Mouse (Mus musculus): ENCODE data around the gene Fam216b. TPM values are rescaled to one million over a fixed set of nuclear protein-coding genes. Genes with fewer than 3 reads are reported as not detected.

The Fam216b gene
- total RNA-seq (2012; rRNA removed) (not detected in 2 replicates), polyA plus RNA-seq (2012; ENCODE audit: insufficient read depth in 1 of 2, insufficient read length in 2 of 2, low read depth in 1 of 2, low replicate concordance in 2 of 2, missing spikeins in 1 of 2) (not detected)

- Histone ChIP-seq H3K27me3 (ENCODE audit: control insufficient read depth in 1 of 2, insufficient read depth in 2 of 2, low read length in 2 of 2) (no peaks in the 10 kb centered on the region), H3K4me1 (ENCODE audit: control insufficient read depth in 1 of 2, insufficient read depth in 2 of 2, low read length in 2 of 2) (no peaks in the 10 kb centered on the region), H3K9me3 (replicated peaks; ENCODE audit: insufficient read depth, low read length) (no peaks in the 10 kb centered on the region), H3K4me3 (ENCODE audit: control insufficient read depth in 1 of 2, insufficient read depth in 1 of 2, low read depth in 2 of 2, low read length in 2 of 2) (no peak within 1 kb of the TSS), H3K9ac (ENCODE audit: control insufficient read depth, low read depth, low read length, poor library complexity, severe bottlenecking) (no peak within 1 kb of the TSS), H3K79me2 (ENCODE audit: control insufficient read depth, insufficient read depth, low read length, poor library complexity) (no peaks in the 10 kb centered on the region), H3K27ac (ENCODE audit: control insufficient read depth, low read depth, low read length) (no peak within 1 kb of the TSS), H3K36me3 (ENCODE audit: control insufficient read depth in 1 of 2, insufficient read depth in 2 of 2, low read length in 2 of 2) (no peaks in the 10 kb centered on the region)
- DNase-seq (ENCODE audit: low read depth, low spot score), result no peak
- no peak for TF ChIP-seq NELFE (IDR thresholded peaks at IDR 0.05; ENCODE audit: low read depth, low read length)
- no peak for TF ChIP-seq MYC (IDR thresholded peaks at IDR 0.05; ENCODE audit: low read depth, low read length)
- no peak for TF ChIP-seq POLR2AphosphoS2 (IDR thresholded peaks at IDR 0.05; ENCODE audit: low read length)
- no peak for TF ChIP-seq MXI1 (IDR thresholded peaks at IDR 0.05; ENCODE audit: low read depth, low read length)
- no peak for TF ChIP-seq ZNF384 (IDR thresholded peaks at IDR 0.05; ENCODE audit: low read depth, low read length)
- TF ChIP-seq TAL1 (IDR thresholded peaks at IDR 0.05; ENCODE audit: low read length), result no peak
- TF ChIP-seq RCOR1 (IDR thresholded peaks at IDR 0.05; ENCODE audit: low read depth, low read length), result no peak
- TF ChIP-seq TBP (IDR thresholded peaks at IDR 0.05; ENCODE audit: low read depth, low read length), result no peak
- no peak for TF ChIP-seq SMC3 (IDR thresholded peaks at IDR 0.05; ENCODE audit: low read depth, low read length)
These were observed at the start of gene Fam216b for GRCm38 (mm10) chr14:78088907-78089306. Gene Fam216b, minus strand, starts transcription at chr14:78089007.

DNA sequence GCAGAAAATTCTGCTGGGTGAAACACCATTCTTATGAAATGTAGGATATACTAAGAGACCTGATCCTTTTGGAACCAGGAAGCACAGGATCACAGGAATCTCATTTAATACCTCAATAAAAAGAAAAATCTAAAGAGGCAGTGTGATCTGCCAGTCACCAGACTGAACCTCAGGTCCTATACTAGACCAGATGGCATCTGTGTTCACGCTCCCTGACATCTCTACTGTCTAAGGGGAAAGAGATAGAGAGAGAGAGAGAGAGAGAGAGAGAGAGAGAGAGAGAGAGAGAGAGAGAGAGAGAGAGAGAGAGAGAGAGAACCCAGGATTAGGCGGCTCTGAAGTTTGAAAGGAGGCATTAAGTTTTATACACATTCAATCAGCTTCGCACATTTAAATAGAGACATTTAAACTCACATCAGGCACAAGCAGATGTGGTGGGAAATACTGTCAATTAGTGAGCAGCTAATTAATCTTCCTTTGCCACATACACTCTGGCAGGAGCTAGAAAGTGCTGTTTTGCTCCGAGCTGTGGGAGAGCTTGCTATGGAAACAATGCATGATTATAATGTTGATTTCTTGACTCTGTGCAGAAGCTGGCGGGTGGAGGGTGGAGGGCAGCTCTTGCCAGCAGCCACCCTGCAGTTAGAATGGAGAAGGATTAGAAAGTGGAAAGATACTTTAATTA, 43.7 kb upstream of the Fam216b start:
- Histone ChIP-seq H3K9me3 (replicated peaks; ENCODE audit: insufficient read depth, low read length) (no peaks in the 10 kb centered on the region), H3K4me1 (ENCODE audit: control insufficient read depth in 1 of 2, insufficient read depth in 2 of 2, low read length in 2 of 2) (no peaks in the 10 kb centered on the region), H3K36me3 (ENCODE audit: control insufficient read depth in 1 of 2, insufficient read depth in 2 of 2, low read length in 2 of 2) (no peaks in the 10 kb centered on the region), H3K4me3 (ENCODE audit: control insufficient read depth in 1 of 2, insufficient read depth in 1 of 2, low read depth in 2 of 2, low read length in 2 of 2) (no peak overlapping the region), H3K9ac (ENCODE audit: control insufficient read depth, low read depth, low read length, poor library complexity, severe bottlenecking) (no peak overlapping the region), H3K27ac (ENCODE audit: control insufficient read depth, low read depth, low read length) (no peak overlapping the region), H3K27me3 (ENCODE audit: control insufficient read depth in 1 of 2, insufficient read depth in 2 of 2, low read length in 2 of 2) (no peaks in the 10 kb centered on the region), H3K79me2 (ENCODE audit: control insufficient read depth, insufficient read depth, low read length, poor library complexity) (no peaks in the 10 kb centered on the region)
- DNase-seq (ENCODE audit: low read depth, low spot score), result no peak
- TF ChIP-seq TAL1 (IDR thresholded peaks at IDR 0.05; ENCODE audit: low read length), result no peak
- no peak for TF ChIP-seq POLR2AphosphoS5 (IDR thresholded peaks at IDR 0.05; ENCODE audit: borderline replicate concordance, low read depth, low read length)
- no peak for TF ChIP-seq E2F4 (IDR thresholded peaks at IDR 0.05; ENCODE audit: borderline replicate concordance, low read depth, low read length)
- no peak for TF ChIP-seq MAFK (IDR thresholded peaks at IDR 0.05; ENCODE audit: borderline replicate concordance, low read depth, low read length)
- no peak for TF ChIP-seq MYB (IDR thresholded peaks at IDR 0.05; ENCODE audit: low read depth, low read length)
- no peak for TF ChIP-seq BHLHE40 (IDR thresholded peaks at IDR 0.05; ENCODE audit: borderline replicate concordance, low read depth, low read length)
- no peak for TF ChIP-seq RAD21 (IDR thresholded peaks at IDR 0.05; ENCODE audit: low read depth, low read length)
- TF ChIP-seq ELF1 (IDR thresholded peaks at IDR 0.05; ENCODE audit: low read depth, low read length), result no peak
- TF ChIP-seq KAT2A (conservative IDR thresholded peaks at IDR 0.05; ENCODE audit: low read depth, low read length), result no peak
- no peak for TF ChIP-seq TCF12 (IDR thresholded peaks at IDR 0.05; ENCODE audit: low read depth, low read length)
- TF ChIP-seq ETS1 (IDR thresholded peaks at IDR 0.05; ENCODE audit: low read depth, low read length), result no peak
- no peak for TF ChIP-seq MAZ (IDR thresholded peaks at IDR 0.05; ENCODE audit: low read depth, low read length)
- TF ChIP-seq ZNF384 (IDR thresholded peaks at IDR 0.05; ENCODE audit: low read depth, low read length), result no peak
- TF ChIP-seq EP300 (IDR thresholded peaks at IDR 0.05; ENCODE audit: low read depth in 1 of 2, low read length in 2 of 2), result no peak
- TF ChIP-seq MYC (IDR thresholded peaks at IDR 0.05; ENCODE audit: low read depth, low read length), result no peak
- no peak for TF ChIP-seq ZKSCAN1 (IDR thresholded peaks at IDR 0.05; ENCODE audit: low read depth, low read length)
- no peak for TF ChIP-seq RCOR1 (IDR thresholded peaks at IDR 0.05; ENCODE audit: low read depth, low read length)
- TF ChIP-seq POLR2AphosphoS2 (IDR thresholded peaks at IDR 0.05; ENCODE audit: low read length), result no peak
- no peak for TF ChIP-seq HCFC1 (IDR thresholded peaks at IDR 0.05; ENCODE audit: low read depth, low read length)
